Mouse (Mus musculus): ENCODE results near the gene Upf1.

Gene Upf1

GRCm38 (mm10) chr8:70353194-70353817, at the start of gene Upf1:
Upf1 (minus strand) TSS chr8:70353278.
- peak; percentile 99 for DNase-seq (ENCODE audit: low spot score)

- DNase-seq (ENCODE audit: low spot score), result no peak
These were observed 44.8 kb upstream of the Upf1 start for GRCm38 (mm10) chr8:70397611-70398563.

GRCm38 (mm10) chr8:70396184-70396583, 43.1 kb upstream of the Upf1 start:
- DNase-seq (ENCODE audit: low spot score), result no peak

DNA sequence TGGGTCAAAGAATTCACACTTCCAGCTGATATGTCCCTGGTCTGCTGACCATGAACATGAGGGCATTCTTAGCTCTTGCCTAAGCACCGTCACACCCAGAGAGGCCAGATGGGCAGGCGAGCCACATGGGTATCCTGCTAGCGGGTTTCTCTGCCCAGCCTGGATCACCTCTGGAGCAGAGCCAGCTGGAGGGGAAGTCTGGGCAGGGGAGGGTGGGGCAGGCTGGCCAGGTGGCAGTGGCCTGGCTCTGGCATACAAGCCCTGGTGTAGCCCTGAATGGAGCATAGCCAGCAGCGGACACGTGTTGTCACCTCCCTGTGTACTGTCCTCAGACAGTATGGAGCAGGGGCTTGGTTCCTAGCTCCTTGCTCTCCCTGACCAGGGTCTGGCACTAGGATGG, 42.6 kb upstream of the Upf1 start:
- peak; percentile 16 for DNase-seq (ENCODE audit: low spot score)

DNA sequence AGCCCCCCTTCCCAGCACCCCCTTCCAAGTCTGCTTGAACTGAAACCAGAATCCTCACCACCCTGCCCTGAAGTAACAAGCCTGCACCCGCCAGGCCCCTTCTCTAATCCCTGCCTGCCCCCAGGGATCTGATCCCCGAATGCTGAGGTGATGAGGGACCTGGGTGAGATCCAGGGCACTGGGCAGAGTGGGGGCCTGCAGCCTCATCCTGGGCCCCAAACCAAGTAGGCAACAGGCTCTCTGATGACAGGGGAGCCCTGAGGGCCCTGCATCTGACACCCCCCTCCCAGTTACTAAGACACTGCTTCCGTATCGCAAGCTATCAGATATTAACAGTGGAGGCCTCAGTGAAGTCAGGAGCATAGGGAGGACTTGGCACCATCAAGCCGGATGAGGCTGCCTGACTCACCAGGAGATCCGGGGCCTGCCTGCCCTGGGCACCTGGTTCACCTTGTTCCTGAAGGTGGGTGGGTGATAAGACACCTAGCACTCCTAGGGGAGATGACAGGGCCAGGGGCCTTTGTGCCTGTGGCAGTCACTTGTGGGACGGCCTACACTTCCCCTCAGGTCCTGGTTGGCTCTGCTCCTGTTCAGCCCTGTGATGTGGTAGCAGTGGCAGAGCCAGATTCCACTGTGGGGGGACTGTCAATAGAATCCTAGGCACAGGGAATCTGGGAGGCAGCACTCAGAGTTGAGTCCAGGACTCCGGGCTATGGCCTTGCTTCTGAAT, 41.4 kb upstream of the Upf1 start:
- no peak for DNase-seq (ENCODE audit: low spot score)

DNA sequence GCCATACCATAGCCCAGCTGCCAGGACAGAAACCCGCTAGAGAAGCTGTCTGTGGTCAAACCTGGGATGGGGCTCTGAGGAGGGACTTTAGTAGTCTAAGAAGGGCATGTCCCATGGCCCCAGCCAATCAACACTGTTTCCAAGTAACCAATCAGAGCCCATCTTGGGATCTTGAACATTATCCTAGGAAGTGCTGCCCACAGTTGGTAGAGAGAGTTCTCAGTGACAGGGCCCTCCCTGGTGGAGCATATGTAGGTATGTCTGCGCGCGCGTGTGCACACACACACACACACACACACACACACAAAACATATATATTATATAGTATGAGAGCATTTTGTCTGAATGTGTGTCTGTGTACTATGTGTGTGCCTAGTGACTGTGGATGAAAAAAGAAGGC, 40.0 kb upstream of the Upf1 start:
- no peak for DNase-seq (ENCODE audit: low spot score)

- DNase-seq (ENCODE audit: low spot score), result no peak
These were observed 36.6 kb upstream of the Upf1 start for GRCm38 (mm10) chr8:70389678-70390077.

GRCm38 (mm10) chr8:70383287-70383686, 30.2 kb upstream of the Upf1 start:
- DNase-seq (ENCODE audit: low spot score), result peak; percentile 66

DNA sequence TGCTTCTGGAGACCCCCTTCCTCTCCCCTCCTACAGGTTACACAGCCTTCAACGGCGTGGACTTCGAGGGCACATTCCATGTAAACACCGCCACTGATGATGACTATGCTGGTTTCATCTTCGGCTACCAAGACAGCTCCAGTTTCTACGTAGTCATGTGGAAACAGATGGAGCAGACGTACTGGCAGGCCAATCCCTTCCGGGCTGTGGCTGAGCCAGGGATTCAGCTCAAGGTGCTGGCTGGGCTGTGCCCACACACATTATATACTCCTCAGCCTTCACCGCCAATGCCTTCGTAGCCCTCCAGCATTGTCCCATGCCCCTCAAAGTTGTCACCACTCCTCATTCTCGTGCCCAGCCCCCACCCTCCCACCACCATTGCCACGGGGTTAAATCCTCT, 27.0 kb upstream of the Upf1 start:
- DNase-seq (ENCODE audit: low spot score), result no peak

DNA sequence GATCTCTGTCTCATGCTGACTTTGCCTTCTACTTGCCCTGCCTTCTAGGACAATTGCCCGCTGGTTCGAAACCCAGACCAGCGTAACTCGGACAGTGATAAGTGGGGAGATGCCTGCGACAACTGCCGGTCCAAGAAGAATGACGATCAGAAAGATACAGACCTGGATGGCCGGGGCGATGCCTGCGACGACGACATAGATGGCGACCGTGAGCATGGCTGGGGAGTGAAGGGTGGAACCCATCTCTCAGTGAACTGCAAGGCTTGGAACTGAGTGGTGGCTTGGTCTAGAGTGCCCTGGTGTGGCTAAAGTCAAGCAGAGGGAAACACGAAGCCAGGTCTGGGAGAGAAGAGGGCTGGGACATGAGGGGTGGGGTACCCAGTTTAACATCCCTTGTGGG, 24.0 kb upstream of the Upf1 start:
- no peak for DNase-seq (ENCODE audit: low spot score)

GRCm38 (mm10) chr8:70376275-70376741, 23.2 kb upstream of the Upf1 start:
- no peak for DNase-seq (ENCODE audit: low spot score)

DNA sequence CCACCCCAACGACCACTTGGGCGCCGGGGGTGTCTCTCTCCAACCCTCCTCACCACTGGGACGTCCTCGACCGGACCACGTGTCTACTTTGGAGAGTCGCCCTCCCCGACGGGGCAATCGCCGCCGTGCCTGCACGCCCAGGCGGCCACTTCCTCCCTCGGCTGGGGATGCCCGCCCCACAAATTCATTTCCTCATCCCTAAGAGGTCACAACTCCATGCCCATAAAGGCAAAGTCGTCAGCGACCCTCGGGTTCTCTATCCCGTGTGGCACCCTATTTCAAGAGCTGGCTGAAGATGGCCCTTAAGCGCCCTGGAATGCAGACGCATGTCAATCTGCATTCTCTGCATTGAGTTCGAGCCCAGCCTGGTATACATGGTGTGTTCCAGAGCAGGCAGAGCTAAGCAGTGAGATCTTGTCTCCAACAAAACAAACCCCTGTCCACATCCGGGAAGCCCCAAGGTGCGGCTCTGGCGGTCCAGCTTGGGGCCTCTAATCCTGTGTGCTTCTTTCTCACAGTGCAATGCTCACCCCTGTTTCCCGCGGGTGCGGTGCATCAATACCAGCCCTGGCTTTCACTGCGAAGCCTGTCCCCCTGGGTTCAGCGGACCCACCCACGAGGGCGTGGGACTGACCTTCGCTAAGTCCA, 22.3 kb upstream of the Upf1 start:
- DNase-seq (ENCODE audit: low spot score), result no peak

- DNase-seq (ENCODE audit: low spot score), result peak; percentile 75
These were observed 21.3 kb upstream of the Upf1 start for GRCm38 (mm10) chr8:70374318-70374927.

- no peak for DNase-seq (ENCODE audit: low spot score)
These were observed 20.6 kb upstream of the Upf1 start, which contains the start of gene Comp for GRCm38 (mm10) chr8:70373397-70374317. Comp (plus strand) TSS chr8:70373558.

- no peak for DNase-seq (ENCODE audit: low spot score)
These were observed 18.9 kb upstream of the Upf1 start for GRCm38 (mm10) chr8:70371951-70372350.

- DNase-seq (ENCODE audit: low spot score), result no peak
These were observed 17.4 kb upstream of the Upf1 start for GRCm38 (mm10) chr8:70370476-70370875.

- DNase-seq (ENCODE audit: low spot score), result no peak
These were observed 13.5 kb upstream of the Upf1 start for GRCm38 (mm10) chr8:70366588-70366987.

DNA sequence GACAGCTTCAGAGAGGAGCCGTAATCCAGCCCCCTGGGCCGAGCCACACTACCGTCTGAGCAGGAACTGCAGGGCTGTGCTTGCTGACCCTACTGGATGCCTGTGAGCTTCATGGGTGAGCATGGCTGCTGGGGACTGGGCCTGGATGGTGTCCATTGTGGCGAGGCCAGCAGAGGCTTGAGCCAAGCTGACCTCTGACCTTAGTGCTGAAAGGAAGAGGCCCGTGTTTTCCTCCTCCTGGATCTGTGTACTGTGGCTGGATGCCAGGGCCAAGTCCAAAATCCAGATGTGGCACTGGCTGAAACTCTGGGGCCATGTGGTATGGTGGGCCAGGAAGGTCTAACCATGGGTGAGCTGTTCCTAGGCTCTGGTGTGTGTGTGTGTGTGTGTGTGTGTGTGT, 11.0 kb upstream of the Upf1 start:
- peak; percentile 31 for DNase-seq (ENCODE audit: low spot score)

DNA sequence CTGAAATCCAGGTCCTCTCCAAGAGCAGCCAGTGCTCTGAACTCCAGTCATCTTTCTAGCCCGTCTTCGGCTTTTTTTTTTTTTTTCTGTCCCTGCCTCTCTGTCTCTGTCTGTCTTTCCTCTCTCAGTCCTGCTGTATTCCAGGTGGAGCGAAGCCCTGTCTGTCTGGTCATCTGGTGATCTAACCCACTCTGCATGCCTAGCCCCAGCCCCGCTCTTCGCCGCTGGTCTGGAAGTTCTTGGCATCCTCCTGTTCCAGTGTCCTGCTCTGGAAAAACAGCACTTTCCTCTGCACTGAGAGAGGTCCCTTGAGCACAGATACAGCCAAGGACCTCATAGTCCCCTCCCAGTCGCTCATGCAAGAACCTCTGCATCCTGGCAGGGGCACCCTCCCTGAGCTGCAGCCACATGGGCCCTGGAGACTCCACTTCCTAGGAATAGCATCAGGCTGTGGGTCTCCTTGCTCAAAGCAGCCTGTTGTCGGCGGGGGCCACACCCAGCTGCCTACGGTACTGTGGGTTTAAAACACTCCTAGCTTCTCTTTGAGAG, 8.5 kb upstream of the Upf1 start:
- no peak for DNase-seq (ENCODE audit: low spot score)

DNA sequence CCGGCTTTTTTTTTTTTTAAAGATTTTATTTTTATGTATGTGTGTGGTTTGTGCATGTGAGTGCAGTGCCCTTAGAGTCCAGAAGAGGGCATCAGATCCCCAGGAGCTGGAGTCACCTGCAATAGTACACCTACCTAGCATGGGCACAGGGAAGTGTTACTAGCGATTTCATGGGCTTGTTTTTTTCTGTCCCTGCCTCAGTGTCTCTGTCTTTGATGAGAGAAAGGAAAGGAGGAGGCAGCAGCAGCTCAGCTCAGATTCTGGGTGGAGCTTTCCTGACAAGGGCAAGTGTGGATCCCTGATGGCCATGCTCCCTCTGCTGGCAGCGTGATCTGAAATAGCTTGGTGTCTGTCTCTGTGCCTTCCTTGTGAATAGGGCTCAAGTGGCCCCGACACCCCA, 7.7 kb upstream of the Upf1 start:
- no peak for DNase-seq (ENCODE audit: low spot score)

Data from lung, postnatal 25 days (tissue).